Mouse (Mus musculus) hindbrain, postnatal 0 days (tissue): ENCODE measurements around the gene Slc7a8. TPM values are rescaled to one million over a fixed set of nuclear protein-coding genes. Genes with fewer than 3 reads are reported as not detected.

Source experiments
- ATAC-seq: fragments of 200-750 bp; cut with Nextera tagmentation; 2 replicates; pipeline ENCODE4 v1.8.0; 2017; ENCODE audit warnings: mild to moderate bottlenecking, moderate TSS enrichment, moderate library complexity
- DNase-seq: peaks from one replicate; pipeline ENCODE4 v3.0.0-alpha.2; 2015; ENCODE audit warnings: low spot score
- H3K27ac ChIP-seq: fragments of 300-500 bp; sonication (generic); 2 replicates; pipeline ENCODE4 v1.5.1; 2014; ENCODE audit warnings: mild to moderate bottlenecking
- H3K27me3 ChIP-seq: fragments of 300-500 bp; sonication (generic); 2 replicates; pipeline ENCODE4 v1.6.1; 2014; ENCODE audit warnings: low read length, mixed read lengths; ENCODE audit not compliant: insufficient read depth
- H3K36me3 ChIP-seq: fragments of 300-500 bp; sonication (generic); 2 replicates; pipeline ENCODE4 v1.6.1; 2014; ENCODE audit warnings: low read length, mixed read lengths; ENCODE audit not compliant: insufficient read depth
- H3K4me1 ChIP-seq: fragments of 300-500 bp; sonication (generic); 2 replicates; pipeline ENCODE4 v1.6.1; 2014; ENCODE audit warnings: antibody characterized with exemption, low read length, mixed read lengths; ENCODE audit not compliant: insufficient read depth
- H3K4me2 ChIP-seq: fragments of 300-500 bp; sonication (generic); 2 replicates; pipeline ENCODE4 v1.6.1; 2014; ENCODE audit warnings: low read depth, mild to moderate bottlenecking, low read length, moderate library complexity, mixed read lengths
- H3K4me3 ChIP-seq: fragments of 300-500 bp; sonication (generic); 2 replicates; pipeline ENCODE4 v1.5.1; 2014; ENCODE audit warnings: low read length
- H3K9ac ChIP-seq: fragments of 300-500 bp; sonication (generic); replicated peaks from 2 replicates; pipeline ENCODE4 v1.6.1; 2014; ENCODE audit warnings: mild to moderate bottlenecking, low read length, moderate library complexity, mixed read lengths
- H3K9me3 ChIP-seq: fragments of 300-500 bp; sonication (generic); 2 replicates; pipeline ENCODE4 v1.6.1; 2016; ENCODE audit warnings: low read length, mixed read lengths
- CTCF ChIP-seq: IDR thresholded peaks from 2 replicates; pipeline ENCODE4 v1.5.1; 2016; ENCODE audit warnings: antibody characterized with exemption, control low read depth, low read depth
- WGBS: fragments of 180-500 bp; shearing (Covaris S2); extraction: QIAGEN DNeasy Blood & Tissue Kit; methylation state at CpG from one replicate; pipeline ENCODE4 v1.1.7; 2014; 5-methylcytosine and 5-hydroxymethylcytosine counted together
- polyA plus RNA-seq: library from polyadenylated mRNA; unstranded; fragments of >200 nt; fragmentation: Nextera tagmentation; extraction: Ambion mirVana; gene quantifications from 2 replicates; pipeline ENCODE4 v1.2.1, GENCODE M21; 2015
- total RNA-seq: library from RNA; depleted of rRNA; stranded (reverse); fragments of >200 nt; gene quantifications from 2 replicates; pipeline ENCODE4 v1.2.3, GENCODE M21; 2014; rRNA removed

The Slc7a8 gene
- total and polyA plus RNA-seq, 2 experiments from 2014 or later = 9.3 to 10.6 TPM

- WGBS = 85% methylated on average over 5 of the region's 5 CpGs
Observed at GRCm38 (mm10) chr14:54676290-54676689, 105.5 kb downstream of the Slc7a8 start.

GRCm38 (mm10) chr14:54674317-54674716 lies 107.4 kb downstream of the Slc7a8 start:
- no peak for ATAC-seq
- Histone ChIP-seq H3K9ac (no peak overlapping the region), H3K27me3 (no peaks in the 10 kb centered on the region), H3K4me3 (no peak overlapping the region), H3K27ac (no peak overlapping the region), H3K4me1 (no peaks in the 10 kb centered on the region), H3K4me2 (no peak overlapping the region), H3K9me3 (no peaks in the 10 kb centered on the region), H3K36me3 (peaks cover 49% of the 10 kb centered on the region)
- no peak for TF ChIP-seq CTCF
- WGBS = 65% methylated on average over 2 of the region's 2 CpGs
- no peak for DNase-seq

More at GRCm38 (mm10) chr14:54676290-54676689, 105.5 kb downstream of the Slc7a8 start:
- H3K4me2 ChIP-seq = no peak overlapping the region
- ATAC-seq = no peak
- H3K4me3 ChIP-seq = no peak overlapping the region
- H3K27ac ChIP-seq = no peak overlapping the region
- no peaks in the 10 kb centered on the region for H3K27me3 ChIP-seq
- H3K9ac ChIP-seq = no peak overlapping the region
- H3K9me3 ChIP-seq = no peaks in the 10 kb centered on the region
- peaks cover 50% of the 10 kb centered on the region for H3K36me3 ChIP-seq
- no peak for TF ChIP-seq CTCF
- no peak for DNase-seq
- no peaks in the 10 kb centered on the region for H3K4me1 ChIP-seq

Other genes starting within 250 kb of the Slc7a8 start
- 19.1 and 28.9 TPM in 2 replicates for gene Haus4, start 227.3 kb downstream of the Slc7a8 start, total RNA-seq
- 21.2 and 23.8 TPM in 2 replicates for gene Haus4, start 227.3 kb downstream of the Slc7a8 start, polyA plus RNA-seq
- gene Ajuba, start 204.4 kb downstream of the Slc7a8 start, total RNA-seq = 9.8 and 11.2 TPM in 2 replicates
- gene Ajuba, start 204.4 kb downstream of the Slc7a8 start, polyA plus RNA-seq = 5.7 and 6.1 TPM in 2 replicates
- gene 4931414P19Rik, start 176.0 kb downstream of the Slc7a8 start, total RNA-seq = 4.8 and 6.8 TPM in 2 replicates
- 2.5 and 3.9 TPM in 2 replicates for gene 4931414P19Rik, start 176.0 kb downstream of the Slc7a8 start, polyA plus RNA-seq
- gene Psmb5, start 163.9 kb downstream of the Slc7a8 start, total RNA-seq = 181 and 204 TPM in 2 replicates
- gene Psmb5, start 163.9 kb downstream of the Slc7a8 start, polyA plus RNA-seq = 411 and 417 TPM in 2 replicates
- 0.05 TPM in 1 of 2 replicates, not detected in the other for gene Psmb11, start 160.5 kb downstream of the Slc7a8 start, total RNA-seq
- gene Psmb11, start 160.5 kb downstream of the Slc7a8 start, polyA plus RNA-seq = 0.16 and 0.21 TPM in 2 replicates
- not detected in 2 replicates for gene Gm17606, start 141.0 kb downstream of the Slc7a8 start, total RNA-seq
- not detected in 2 replicates for gene Gm17606, start 141.0 kb downstream of the Slc7a8 start, polyA plus RNA-seq
- 42.7 and 49.2 TPM in 2 replicates for gene Cdh24, start 140.6 kb downstream of the Slc7a8 start, total RNA-seq
- gene Cdh24, start 140.6 kb downstream of the Slc7a8 start, polyA plus RNA-seq = 7.2 and 7.6 TPM in 2 replicates
- gene 1700123O20Rik, start 95.7 kb downstream of the Slc7a8 start, total RNA-seq = 29.6 and 37.9 TPM in 2 replicates
- 64.1 and 67.7 TPM in 2 replicates for gene 1700123O20Rik, start 95.7 kb downstream of the Slc7a8 start, polyA plus RNA-seq
- 101 and 118 TPM in 2 replicates for gene Acin1, start 95.0 kb downstream of the Slc7a8 start, total RNA-seq
- gene Acin1, start 95.0 kb downstream of the Slc7a8 start, polyA plus RNA-seq = 102 and 106 TPM in 2 replicates
- 0.31 and 0.61 TPM in 2 replicates for gene Gm29776, start 83.1 kb downstream of the Slc7a8 start, total RNA-seq
- gene Gm29776, start 83.1 kb downstream of the Slc7a8 start, polyA plus RNA-seq = 0.26 and 0.28 TPM in 2 replicates
- not detected in 2 replicates for gene Cebpe, start 69.8 kb downstream of the Slc7a8 start, total RNA-seq
- gene Cebpe, start 69.8 kb downstream of the Slc7a8 start, polyA plus RNA-seq = not detected in 2 replicates
- not detected in 2 replicates for gene Rnf212b, start 32.2 kb upstream of the Slc7a8 start, total RNA-seq
- gene Rnf212b, start 32.2 kb upstream of the Slc7a8 start, polyA plus RNA-seq = not detected in 2 replicates
- 7.8 and 9.6 TPM in 2 replicates for gene Homez, start 89.0 kb upstream of the Slc7a8 start, total RNA-seq
- 9.0 and 9.3 TPM in 2 replicates for gene Homez, start 89.0 kb upstream of the Slc7a8 start, polyA plus RNA-seq
- 21.3 and 26.5 TPM in 2 replicates for gene Ppp1r3e, start 95.6 kb upstream of the Slc7a8 start, total RNA-seq
- gene Ppp1r3e, start 95.6 kb upstream of the Slc7a8 start, polyA plus RNA-seq = 4.0 and 5.1 TPM in 2 replicates
- gene Bcl2l2, start 101.4 kb upstream of the Slc7a8 start, total RNA-seq = 28.4 and 37.1 TPM in 2 replicates
- gene Bcl2l2, start 101.4 kb upstream of the Slc7a8 start, polyA plus RNA-seq = 4.3 and 4.6 TPM in 2 replicates
- gene Gm20521, start 101.5 kb upstream of the Slc7a8 start, total RNA-seq = 3.0 and 6.8 TPM in 2 replicates
- 1.3 and 1.9 TPM in 2 replicates for gene Gm20521, start 101.5 kb upstream of the Slc7a8 start, polyA plus RNA-seq
- 88.1 and 109 TPM in 2 replicates for gene Pabpn1, start 110.6 kb upstream of the Slc7a8 start, total RNA-seq
- 145 and 154 TPM in 2 replicates for gene Pabpn1, start 110.6 kb upstream of the Slc7a8 start, polyA plus RNA-seq
- 605 and 606 TPM in 2 replicates for gene Slc22a17, start 131.2 kb upstream of the Slc7a8 start, total RNA-seq
- gene Slc22a17, start 131.2 kb upstream of the Slc7a8 start, polyA plus RNA-seq = 349 and 369 TPM in 2 replicates
- 38.0 and 43.1 TPM in 2 replicates for gene Efs, start 144.2 kb upstream of the Slc7a8 start, total RNA-seq
- 12.9 and 13.8 TPM in 2 replicates for gene Efs, start 144.2 kb upstream of the Slc7a8 start, polyA plus RNA-seq
- gene Il25, start 150.7 kb upstream of the Slc7a8 start, total RNA-seq = not detected in 2 replicates
- gene Il25, start 150.7 kb upstream of the Slc7a8 start, polyA plus RNA-seq = 0.95 and 1.2 TPM in 2 replicates
- gene Cmtm5, start 154.3 kb upstream of the Slc7a8 start, total RNA-seq = 62.6 and 74.1 TPM in 2 replicates
- gene Cmtm5, start 154.3 kb upstream of the Slc7a8 start, polyA plus RNA-seq = 44.8 and 52.1 TPM in 2 replicates
- 0.21 and 0.32 TPM in 2 replicates for gene Myh6, start 185.0 kb upstream of the Slc7a8 start, total RNA-seq
- 1.1 and 1.4 TPM in 2 replicates for gene Myh6, start 185.0 kb upstream of the Slc7a8 start, polyA plus RNA-seq
- gene Gm17428, start 195.0 kb upstream of the Slc7a8 start, total RNA-seq = not detected in 2 replicates
- gene Gm17428, start 195.0 kb upstream of the Slc7a8 start, polyA plus RNA-seq = not detected in 2 replicates
- gene Myh7, start 212.7 kb upstream of the Slc7a8 start, total RNA-seq = 1.3 and 2.0 TPM in 2 replicates
- gene Myh7, start 212.7 kb upstream of the Slc7a8 start, polyA plus RNA-seq = 6.5 and 8.6 TPM in 2 replicates
- gene Ngdn, start 233.5 kb upstream of the Slc7a8 start, total RNA-seq = 16.6 and 25.4 TPM in 2 replicates
- gene Ngdn, start 233.5 kb upstream of the Slc7a8 start, polyA plus RNA-seq = 53.2 and 55.2 TPM in 2 replicates